Mouse (Mus musculus): Measurements from ENCODE around the gene Lmo3.

Lmo3 gene

DNA sequence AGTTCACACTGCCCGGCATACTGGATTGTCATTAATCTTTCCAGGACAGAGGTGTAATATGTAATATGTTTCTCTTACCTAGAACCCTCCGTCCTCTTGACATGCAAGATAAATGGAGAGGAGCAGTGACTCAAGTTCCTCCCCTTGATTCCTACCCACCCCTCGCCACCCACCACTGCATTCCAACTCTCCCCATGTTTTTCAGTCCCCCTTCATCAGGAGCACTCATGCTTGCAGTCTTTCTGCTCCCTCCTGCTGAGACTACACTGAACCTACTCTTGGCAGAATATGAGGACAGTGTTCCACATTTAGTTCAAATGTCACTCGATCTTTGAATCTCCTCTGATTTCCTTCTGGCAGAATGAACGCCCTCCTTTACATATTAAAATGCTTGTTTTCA, 190.7 kb downstream of the Lmo3 start:
- no peak for DNase-seq (ENCODE audit: low read depth, low spot score)
- no peaks in the 10 kb centered on the region for H3K27me3 ChIP-seq (ENCODE audit: control insufficient read depth, insufficient read depth, low read length, poor library complexity, severe bottlenecking)
- no peaks in the 10 kb centered on the region for H3K36me3 ChIP-seq (ENCODE audit: control insufficient read depth, insufficient read depth, low read length, poor library complexity, severe bottlenecking)

DNA sequence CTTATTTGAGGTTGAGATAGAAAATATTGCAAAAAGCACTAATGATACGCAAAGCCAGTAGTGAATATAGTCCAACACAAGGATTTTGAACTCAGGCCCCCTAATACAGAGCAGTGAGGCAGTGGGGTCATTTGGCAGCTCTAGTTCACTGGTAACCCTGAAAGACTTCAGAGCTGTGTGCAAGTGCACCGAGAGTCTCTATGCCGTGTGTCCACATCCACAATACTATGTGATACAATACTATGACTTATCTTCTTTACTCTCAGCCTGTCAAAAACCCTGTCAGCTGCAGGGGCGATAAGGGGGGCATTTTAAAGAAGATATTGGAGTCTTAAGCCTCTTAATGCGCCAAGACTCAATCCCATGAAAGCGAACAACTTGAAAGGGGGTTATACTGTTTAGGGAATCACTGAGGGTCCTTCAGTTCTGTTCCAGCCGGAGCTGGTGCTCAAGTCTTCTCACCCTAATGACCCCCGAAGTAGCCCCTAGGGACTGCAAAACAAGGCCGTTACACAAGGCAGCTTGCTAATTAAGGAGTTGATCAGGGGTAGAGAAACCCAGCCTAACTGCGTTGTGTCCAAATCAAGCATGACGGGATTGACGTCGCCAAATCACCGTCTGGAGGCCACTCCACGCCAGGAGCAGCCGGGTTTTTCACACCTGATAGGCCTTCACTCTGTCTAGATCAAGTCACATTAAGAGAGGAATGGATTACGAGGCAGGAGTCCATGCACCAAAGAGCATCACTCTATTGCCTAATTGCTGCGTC, 193.4 kb downstream of the Lmo3 start:
- no peaks in the 10 kb centered on the region for H3K36me3 ChIP-seq (ENCODE audit: control insufficient read depth, insufficient read depth, low read length, poor library complexity, severe bottlenecking)
- H3K27me3 ChIP-seq (ENCODE audit: control insufficient read depth, insufficient read depth, low read length, poor library complexity, severe bottlenecking) = no peaks in the 10 kb centered on the region
- DNase-seq (ENCODE audit: low read depth, low spot score) = no peak

DNA sequence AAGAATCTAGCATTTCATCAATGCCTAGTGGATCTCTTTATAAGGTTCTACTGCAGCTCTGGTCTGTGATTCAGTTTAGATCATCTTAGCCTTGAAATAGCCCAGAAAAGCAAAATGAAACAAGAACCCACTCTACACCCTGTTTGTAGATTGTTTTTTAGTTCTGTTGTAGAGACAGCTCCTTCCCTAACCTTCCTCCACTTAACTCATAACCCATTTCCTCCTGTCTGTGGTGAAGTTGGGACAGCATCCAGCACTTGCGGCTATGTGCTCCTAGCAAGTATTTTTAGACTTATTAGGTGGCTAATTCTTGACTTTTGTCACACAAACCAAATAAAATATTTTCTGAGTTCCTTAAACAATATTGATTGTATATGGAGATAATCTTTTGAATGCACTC, 198.6 kb downstream of the Lmo3 start:
- no peak for DNase-seq (ENCODE audit: low read depth, low spot score)

DNA sequence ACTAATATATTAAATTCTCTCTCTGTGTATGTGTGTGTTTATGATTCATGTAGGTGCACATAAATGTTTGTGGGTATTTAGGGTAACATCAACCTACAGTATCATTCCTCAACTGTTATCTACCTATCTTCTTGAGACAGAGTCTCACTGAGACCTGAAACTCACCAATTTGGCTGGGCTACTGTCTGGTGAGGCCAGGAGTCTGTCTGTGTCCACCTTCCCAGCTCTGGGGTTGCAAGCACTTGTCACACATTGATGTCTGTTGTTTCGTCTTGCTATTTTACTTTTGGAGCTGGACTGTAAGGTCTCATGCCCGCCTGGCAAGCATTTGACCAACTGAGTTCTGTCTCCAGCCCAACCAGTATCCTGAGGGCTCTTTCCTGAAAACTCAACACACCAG, 210.6 kb downstream of the Lmo3 start:
- no peaks in the 10 kb centered on the region for H3K27me3 ChIP-seq (ENCODE audit: control insufficient read depth, insufficient read depth, low read length, poor library complexity, severe bottlenecking)
- DNase-seq (ENCODE audit: low read depth, low spot score) = no peak
- H3K36me3 ChIP-seq (ENCODE audit: control insufficient read depth, insufficient read depth, low read length, poor library complexity, severe bottlenecking) = no peaks in the 10 kb centered on the region

More for the DNA sequence above, 198.6 kb downstream of the Lmo3 start:
- no peaks in the 10 kb centered on the region for H3K27me3 ChIP-seq (ENCODE audit: control insufficient read depth, insufficient read depth, low read length, poor library complexity, severe bottlenecking)
- H3K36me3 ChIP-seq (ENCODE audit: control insufficient read depth, insufficient read depth, low read length, poor library complexity, severe bottlenecking) = no peaks in the 10 kb centered on the region

DNA sequence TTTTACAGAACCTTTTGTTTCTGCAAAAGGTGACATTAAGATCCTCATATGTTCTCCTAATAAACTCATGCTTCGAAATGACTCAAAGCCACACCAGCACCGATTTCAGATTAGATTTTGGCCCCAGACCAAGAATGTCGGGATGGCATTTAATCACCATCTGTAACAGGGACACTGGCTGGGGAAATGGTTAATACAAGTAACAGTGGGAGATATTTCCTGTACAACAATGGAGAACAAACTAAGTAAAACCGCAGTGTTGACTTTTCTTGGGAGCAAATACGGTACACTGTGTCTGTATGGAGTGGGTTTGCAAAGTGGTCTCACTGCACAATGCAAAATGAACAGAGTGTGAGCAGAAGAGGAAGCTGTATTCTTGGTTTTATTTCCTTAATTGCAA, 217.7 kb downstream of the Lmo3 start:
- DNase-seq (ENCODE audit: low read depth, low spot score) = no peak

DNA sequence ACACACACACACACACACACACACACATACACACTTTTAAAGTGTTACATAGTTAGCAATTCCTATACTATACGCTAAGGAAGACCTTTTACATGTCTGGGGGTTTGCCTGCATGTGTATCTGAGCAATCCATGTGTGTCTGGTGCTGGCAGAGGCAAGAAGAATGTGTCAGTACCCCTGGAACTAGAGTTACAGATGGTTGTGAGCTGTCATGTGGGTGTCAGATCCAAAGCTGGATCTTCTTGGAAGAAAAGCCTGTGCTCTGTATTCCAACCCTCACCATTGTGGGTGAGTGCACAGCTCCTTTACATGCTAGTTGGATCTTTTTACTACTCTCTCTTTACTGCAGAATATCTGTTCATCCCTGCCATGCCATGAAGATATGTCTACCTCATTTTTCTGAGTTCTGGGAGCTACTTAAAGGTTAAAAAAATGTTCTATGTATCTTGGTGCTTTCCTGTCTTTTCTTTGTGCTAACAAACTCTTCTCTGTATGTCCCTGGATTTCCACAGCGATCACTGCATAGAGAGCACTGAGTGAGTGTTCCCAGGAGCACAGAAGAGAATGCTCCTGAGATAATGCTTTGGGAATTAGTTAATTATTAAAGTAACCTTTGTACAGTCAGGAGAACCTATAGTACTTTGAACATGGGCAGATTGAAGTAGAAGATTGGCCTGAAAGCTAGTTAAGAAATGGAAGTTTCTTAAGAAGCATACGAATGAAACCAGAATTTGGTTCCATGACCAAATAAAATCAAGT, 231.0 kb downstream of the Lmo3 start:
- no peak for DNase-seq (ENCODE audit: low read depth, low spot score)
- Histone ChIP-seq H3K27me3 (ENCODE audit: control insufficient read depth, insufficient read depth, low read length, poor library complexity, severe bottlenecking) (no peaks in the 10 kb centered on the region), H3K36me3 (ENCODE audit: control insufficient read depth, insufficient read depth, low read length, poor library complexity, severe bottlenecking) (no peaks in the 10 kb centered on the region)

More for the DNA sequence above, 217.7 kb downstream of the Lmo3 start:
- no peaks in the 10 kb centered on the region for H3K36me3 ChIP-seq (ENCODE audit: control insufficient read depth, insufficient read depth, low read length, poor library complexity, severe bottlenecking)
- H3K27me3 ChIP-seq (ENCODE audit: control insufficient read depth, insufficient read depth, low read length, poor library complexity, severe bottlenecking) = no peaks in the 10 kb centered on the region

DNA sequence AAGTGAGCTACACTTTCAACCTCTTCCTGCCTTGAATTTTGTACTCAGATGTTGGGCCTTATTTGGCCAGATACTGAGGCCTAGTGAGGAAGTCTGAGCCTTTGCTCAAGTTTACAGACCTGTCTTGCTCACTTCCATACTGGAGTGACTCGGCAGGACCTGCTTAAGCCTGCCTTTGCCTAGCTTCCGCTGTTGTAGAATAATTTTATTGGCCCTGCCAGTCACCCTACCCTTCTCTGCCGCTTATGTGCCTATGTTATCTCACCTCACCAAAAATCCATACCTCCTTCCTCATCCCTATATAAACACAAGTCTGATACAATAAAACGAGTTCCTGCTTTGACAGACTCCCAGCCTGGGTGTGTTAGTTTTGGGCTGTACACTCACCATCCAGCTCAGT, 235.2 kb downstream of the Lmo3 start:
- no peaks in the 10 kb centered on the region for H3K27me3 ChIP-seq (ENCODE audit: control insufficient read depth, insufficient read depth, low read length, poor library complexity, severe bottlenecking)
- H3K36me3 ChIP-seq (ENCODE audit: control insufficient read depth, insufficient read depth, low read length, poor library complexity, severe bottlenecking) = no peaks in the 10 kb centered on the region
- DNase-seq (ENCODE audit: low read depth, low spot score) = no peak

DNA sequence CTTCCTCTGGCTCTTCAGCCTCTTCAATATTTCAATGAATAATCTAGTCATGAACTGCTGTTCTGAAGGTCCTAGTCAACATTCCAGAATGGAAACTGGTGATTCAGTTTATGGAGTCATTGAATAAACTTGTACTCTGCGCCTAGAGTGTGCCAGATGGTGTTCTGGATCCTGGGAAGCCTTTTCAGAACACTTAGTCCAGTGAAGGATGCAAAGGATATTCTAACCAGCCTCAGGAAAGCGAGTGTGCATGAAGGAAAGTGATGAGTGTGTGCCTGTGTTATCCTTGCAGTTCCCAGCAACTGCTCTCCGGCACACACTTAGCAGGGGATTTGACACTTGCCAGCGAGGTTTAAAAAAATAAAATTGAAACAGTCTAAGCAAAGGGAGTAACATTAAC, 245.9 kb downstream of the Lmo3 start:
- Histone ChIP-seq H3K27me3 (ENCODE audit: control insufficient read depth, insufficient read depth, low read length, poor library complexity, severe bottlenecking) (no peaks in the 10 kb centered on the region), H3K36me3 (ENCODE audit: control insufficient read depth, insufficient read depth, low read length, poor library complexity, severe bottlenecking) (no peaks in the 10 kb centered on the region)
- no peak for DNase-seq (ENCODE audit: low read depth, low spot score)

DNA sequence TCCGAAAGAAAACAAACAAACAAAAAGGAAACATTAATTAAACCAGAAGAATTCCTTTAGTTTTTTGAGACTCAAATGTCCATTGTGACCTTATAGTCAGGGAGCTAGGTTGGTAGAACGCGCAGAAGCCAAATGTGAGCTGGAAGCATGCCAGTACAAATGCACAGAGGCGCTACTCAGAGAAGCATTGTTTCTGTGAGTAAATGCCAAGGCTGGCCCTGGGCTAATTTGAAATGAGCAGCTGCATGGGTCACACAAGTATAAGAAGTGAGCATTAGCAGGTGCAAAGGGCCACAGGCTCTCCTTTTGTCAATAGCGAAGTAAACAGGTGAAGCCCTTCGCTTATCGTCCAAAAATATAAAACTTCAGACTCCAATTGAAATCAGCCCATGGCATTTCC, 247.8 kb downstream of the Lmo3 start:
- no peak for DNase-seq (ENCODE audit: low read depth, low spot score)
- H3K27me3 ChIP-seq (ENCODE audit: control insufficient read depth, insufficient read depth, low read length, poor library complexity, severe bottlenecking) = no peaks in the 10 kb centered on the region
- H3K36me3 ChIP-seq (ENCODE audit: control insufficient read depth, insufficient read depth, low read length, poor library complexity, severe bottlenecking) = no peaks in the 10 kb centered on the region

DNA sequence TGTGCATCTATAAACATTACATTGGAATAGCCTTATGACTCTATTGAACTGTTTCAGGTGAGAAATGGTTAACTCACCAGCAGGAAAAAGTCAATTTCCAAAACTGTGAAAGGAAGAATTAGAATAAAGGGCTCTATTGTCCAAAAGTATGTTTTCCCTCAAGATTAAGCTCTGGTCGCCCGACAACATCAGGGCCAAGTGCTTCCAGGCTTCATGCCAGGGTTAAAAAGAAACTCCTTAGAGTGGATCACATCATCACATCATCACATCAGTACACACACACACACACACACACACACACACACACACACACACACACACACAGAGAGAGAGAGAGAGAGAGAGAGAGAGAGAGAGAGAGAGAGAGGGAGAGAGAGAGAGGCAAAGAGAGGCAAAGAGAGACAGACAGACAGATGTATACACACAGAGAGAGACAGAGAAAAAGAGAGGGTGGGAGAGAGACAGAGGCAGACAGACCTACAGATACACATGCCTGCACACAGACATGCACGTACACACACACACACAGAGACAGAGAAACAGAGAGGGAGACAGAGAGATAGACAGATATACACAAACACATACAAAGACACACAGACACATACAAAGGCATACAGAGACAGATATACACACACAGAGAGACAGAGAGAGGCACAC, 255.9 kb downstream of the Lmo3 start:
- Histone ChIP-seq H3K36me3 (ENCODE audit: control insufficient read depth, insufficient read depth, low read length, poor library complexity, severe bottlenecking) (no peaks in the 10 kb centered on the region), H3K27me3 (ENCODE audit: control insufficient read depth, insufficient read depth, low read length, poor library complexity, severe bottlenecking) (no peaks in the 10 kb centered on the region)
- DNase-seq (ENCODE audit: low read depth, low spot score) = no peak

DNA sequence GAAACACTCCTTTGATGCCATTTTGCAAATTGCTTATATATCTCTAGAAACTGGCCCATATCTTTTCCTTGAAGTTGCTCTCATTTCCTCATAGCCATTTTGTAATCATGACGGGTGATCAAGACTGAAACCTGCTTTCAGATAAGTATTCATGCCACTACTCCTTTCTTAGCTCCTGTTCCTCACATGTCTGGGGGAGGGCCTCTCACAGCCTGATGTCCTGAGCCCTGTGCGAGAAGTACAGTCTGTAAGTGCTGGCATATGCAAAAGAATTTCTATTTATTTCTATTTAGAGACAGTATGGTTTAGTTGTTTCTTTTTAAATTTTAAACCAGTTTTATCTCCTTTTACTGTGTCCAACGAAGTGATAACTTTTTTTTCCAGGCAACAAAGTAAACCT, 256.6 kb downstream of the Lmo3 start:
- no peak for DNase-seq (ENCODE audit: low read depth, low spot score)
- Histone ChIP-seq H3K36me3 (ENCODE audit: control insufficient read depth, insufficient read depth, low read length, poor library complexity, severe bottlenecking) (no peaks in the 10 kb centered on the region), H3K27me3 (ENCODE audit: control insufficient read depth, insufficient read depth, low read length, poor library complexity, severe bottlenecking) (no peaks in the 10 kb centered on the region)

DNA sequence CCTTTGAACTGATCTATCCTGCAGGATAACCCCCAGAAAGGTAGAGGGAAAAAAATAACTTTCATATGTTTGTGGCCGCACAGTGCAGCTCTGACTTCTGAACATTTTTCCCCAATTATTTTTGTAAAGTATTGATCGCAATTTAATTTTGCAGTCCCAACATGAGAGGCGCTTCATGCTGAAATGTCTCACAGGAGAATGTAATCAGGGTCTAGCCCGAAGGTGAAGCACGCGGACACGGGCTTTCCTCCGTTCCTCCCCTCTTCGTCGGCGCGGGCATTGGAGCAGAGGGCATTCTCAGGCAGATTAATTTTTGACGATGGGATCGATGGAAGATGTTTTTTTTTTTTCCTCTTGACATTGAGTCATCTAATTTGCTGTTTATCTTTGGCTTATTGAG, 258.4 kb downstream of the Lmo3 start:
- DNase-seq (ENCODE audit: low read depth, low spot score) = no peak
- H3K27me3 ChIP-seq (ENCODE audit: control insufficient read depth, insufficient read depth, low read length, poor library complexity, severe bottlenecking) = no peaks in the 10 kb centered on the region

DNA sequence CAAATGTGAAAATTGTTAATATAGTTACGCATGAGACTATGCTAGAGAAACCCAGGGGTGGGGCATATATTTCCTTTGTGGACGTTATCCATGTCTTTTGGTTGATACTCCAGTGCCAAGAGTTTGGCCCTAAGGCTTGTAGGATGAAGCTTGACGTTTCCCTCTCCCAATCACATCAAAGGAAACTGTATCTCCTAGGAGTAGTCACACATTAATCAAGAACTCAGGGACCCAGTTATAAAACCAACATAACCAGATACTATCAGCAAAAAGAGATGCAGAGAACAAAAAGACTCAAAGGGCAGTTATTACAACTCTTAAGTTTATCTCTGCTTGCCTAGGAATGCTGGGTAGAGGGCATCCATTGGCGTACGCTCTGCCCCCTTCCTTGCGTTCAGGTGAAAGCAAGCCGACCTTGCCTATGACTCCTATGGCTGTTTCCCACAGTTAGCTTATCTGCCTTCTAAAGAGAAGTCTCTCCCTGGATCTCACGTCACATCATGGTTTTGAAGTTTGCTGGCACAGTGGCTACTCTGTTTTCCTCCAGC, 261.5 kb downstream of the Lmo3 start:
- no peaks in the 10 kb centered on the region for H3K27me3 ChIP-seq (ENCODE audit: control insufficient read depth, insufficient read depth, low read length, poor library complexity, severe bottlenecking)
- H3K36me3 ChIP-seq (ENCODE audit: control insufficient read depth, insufficient read depth, low read length, poor library complexity, severe bottlenecking) = no peaks in the 10 kb centered on the region
- no peak for DNase-seq (ENCODE audit: low read depth, low spot score)

More for the DNA sequence above, 258.4 kb downstream of the Lmo3 start:
- H3K36me3 ChIP-seq (ENCODE audit: control insufficient read depth, insufficient read depth, low read length, poor library complexity, severe bottlenecking) = no peaks in the 10 kb centered on the region

All from splenic B cell, adult 2 months (primary cell).